15 mouse cellular contexts compared by ENCODE assay signal in the genomic region with DNA sequence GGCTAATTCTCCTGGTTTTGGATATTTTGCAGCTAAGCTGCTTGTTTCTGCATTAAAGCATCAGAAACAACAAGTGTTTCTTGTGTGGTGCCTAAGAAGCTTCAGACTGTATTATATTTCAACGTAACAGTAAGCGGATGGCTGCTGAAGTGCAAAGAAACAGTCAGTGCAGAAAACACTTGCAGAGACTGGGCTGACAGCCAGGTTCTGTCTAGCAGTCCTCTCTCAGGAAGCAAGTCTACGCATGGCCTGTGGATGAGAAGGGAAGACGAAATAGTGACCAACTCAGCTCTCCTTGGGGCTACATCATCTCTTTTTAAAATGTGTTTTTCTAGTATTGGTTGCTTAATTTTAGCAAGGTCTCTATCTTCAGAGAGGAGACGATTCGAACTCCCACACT. TPM values are rescaled to one million over a fixed set of nuclear protein-coding genes. Genes with fewer than 3 reads are reported as not detected.
A peak's percentile ranks its signal among the peaks of the same experiment; 100 is the strongest.
DNase-seq lines count a peak whose midpoint lies in the region; TF ChIP-seq lines count a peak whose summit lies in the region.
"Had no signal": no experiment of that assay in that cellular context is flagged by ENCODE, and none has a peak within 500 bp of the region (broad histone marks: within the 10 kb centered on the region; RNA-seq: fewer than 3 reads in every experiment).

No protein-coding gene starts in this region.

- peak; percentile 41 for DNase-seq in heart, adult 11 months
- no peak for DNase-seq in heart, adult 8-10 months (ENCODE audit: low spot score)
- DNase-seq in layer of hippocampus, adult 2 months (ENCODE audit: low spot score in 2 of 2), result peak in 1 of 2 experiments; percentile 27
- DNase-seq in layer of hippocampus, postnatal 25 days (ENCODE audit: extremely low spot score in 1 of 2, low spot score in 1 of 2), result no peak
- DNase-seq in 416B (ENCODE audit: low read depth) (peak; percentile 31), adipocyte (ENCODE audit: low spot score) (peak; percentile 18)
- no peak for DNase-seq in frontal cortex, postnatal 25 days (ENCODE audit: low spot score in 2 of 2)
- DNase-seq: adrenal gland, postnatal 36 days; cerebellum, adult 2 months; gastrocnemius, postnatal 25 days; kidney, postnatal 25 days; liver, postnatal 0 days; thymus, postnatal 36 days had no signal

- 0 out of 2 replicates have a peak overlapping the region, but pooled peaks have one; percentile 23 for H3K27ac ChIP-seq in layer of hippocampus, adult 2 months
- H3K27ac ChIP-seq: neural tube, embryonic 12.5 days had no signal

- TF ChIP-seq CTCF in layer of hippocampus, adult 2 months (conservative IDR thresholded peaks at IDR 0.05), result no peak

- no peak overlapping the region for H3K4me3 ChIP-seq in layer of hippocampus, adult 2 months
- H3K4me3 ChIP-seq: neural tube, embryonic 12.5 days had no signal

RNA-seq across cellular contexts. Expression of a gene that starts 20.7 kb away (rescaled TPM):
- total RNA-seq in heart, adult 8-10 months (2022), result 1 to 10 TPM; 8.9 to 9.9 (median 9.7) TPM
- 10 to 100 TPM; 23.7 to 27.1 TPM for total RNA-seq in layer of hippocampus, adult 2 months (2021)
- total RNA-seq in layer of hippocampus, postnatal 25 days (2021), result 10 to 100 TPM; 21.1 to 22.2 TPM

RNA-seq across cellular contexts. Expression of a gene that starts 39.6 kb away (rescaled TPM):
- total RNA-seq in heart, adult 8-10 months (2022), result under 1 TPM in 2 of 4 experiments, not detected in 2; 0.14 to 0.28 TPM
- 10 to 100 TPM; 10.5 to 11.3 TPM for total RNA-seq in layer of hippocampus, adult 2 months (2021)
- 10 to 100 TPM in 1 of 2 experiments, 1 to 10 TPM in 1; 9.8 to 10.1 TPM for total RNA-seq in layer of hippocampus, postnatal 25 days (2021)
- total RNA-seq: CH12.LX; gastrocnemius, postnatal 25 days had no signal

Comparison
In these comparisons a context has a peak if more than half of its experiments do, and no peak if none do; other contexts are left out.
1. DNase-seq: peak in heart, adult 11 months (single experiment), 416B (single experiment) and adipocyte (single experiment); none in heart, adult 8-10 months (single experiment), layer of hippocampus, postnatal 25 days (0 of 2) and frontal cortex, postnatal 25 days (0 of 2).
2. RNA of a gene that starts 39.6 kb away (total RNA-seq): 10.5 to 11.3 TPM in layer of hippocampus, adult 2 months and 9.8 to 10.1 TPM in layer of hippocampus, postnatal 25 days; 0.14 to 0.28 TPM in heart, adult 8-10 months; every median in the first group is over 4 times any median in the second.